Mouse (Mus musculus) C2C12 (cell line): ENCODE measurements around the gene Nek2. TPM values are rescaled to one million over a fixed set of nuclear protein-coding genes. Genes with fewer than 3 reads are reported as not detected.

Experiments
- H3K27me3 ChIP-seq: one replicate; pipeline ENCODE4 v1.6.1; 2011; ENCODE audit not compliant: control insufficient read depth, insufficient read depth, insufficient read length
- H3K36me3 ChIP-seq: one replicate; pipeline ENCODE4 v1.6.1; 2011; ENCODE audit not compliant: control insufficient read depth, insufficient read depth
- H3K4me3 ChIP-seq: one replicate; pipeline ENCODE4 v1.5.1; 2011; ENCODE audit warnings: mild to moderate bottlenecking, control low read depth; ENCODE audit not compliant: poor library complexity, insufficient read depth, severe bottlenecking
- H3K79me2 ChIP-seq: one replicate; pipeline ENCODE4 v1.6.1; 2011; ENCODE audit not compliant: control insufficient read depth, insufficient read depth
- H3K79me3 ChIP-seq: one replicate; pipeline ENCODE4 v1.6.1; 2011; ENCODE audit warnings: low read depth, control low read depth
- H3ac ChIP-seq: one replicate; pipeline ENCODE3; 2011; ENCODE audit warnings: low read depth; ENCODE audit not compliant: control insufficient read depth, insufficient read length
- CEBPB ChIP-seq: IDR thresholded peaks from one replicate; pipeline ENCODE4 v1.6.1; 2011; ENCODE audit warnings: low read depth, mild to moderate bottlenecking, control low read depth, moderate library complexity
- CTCF ChIP-seq: IDR thresholded peaks from one replicate; pipeline ENCODE4 v1.5.1; 2011; ENCODE audit not compliant: control insufficient read depth, insufficient read depth, insufficient read length
- FOSL1 ChIP-seq: IDR thresholded peaks from one replicate; pipeline ENCODE4 v1.8.0; 2011; ENCODE audit warnings: mild to moderate bottlenecking, low read length; ENCODE audit not compliant: poor library complexity, insufficient read depth, severe bottlenecking
- MAX ChIP-seq: IDR thresholded peaks from one replicate; pipeline ENCODE4 v1.6.1; 2011; ENCODE audit warnings: mild to moderate bottlenecking, control low read depth
- MYOD1 ChIP-seq: IDR thresholded peaks from one replicate; pipeline ENCODE4 v1.6.1; 2011; ENCODE audit warnings: low read depth; ENCODE audit not compliant: control insufficient read depth, insufficient read length
- MYOG ChIP-seq: IDR thresholded peaks from one replicate; pipeline ENCODE4 v1.6.1; 2011; ENCODE audit not compliant: control insufficient read depth, insufficient read length; ENCODE audit errors: extremely low read depth
- USF1 ChIP-seq: IDR thresholded peaks from one replicate; pipeline ENCODE4 v1.6.1; 2011; ENCODE audit warnings: low read depth, mild to moderate bottlenecking, control low read depth, moderate library complexity
- polyA plus RNA-seq: library from polyadenylated mRNA; unstranded; fragments of >200 nt; fragmentation: generic; extraction: Trizol; gene quantifications from one replicate; pipeline ENCODE4 v1.2.1, GENCODE M21; 2012; ENCODE audit warnings: missing spikeins

Nek2 gene
- polyA plus RNA-seq, 1 experiment: 47.6 TPM

GRCm38 (mm10) chr1:191786255-191786654 lies 35.0 kb upstream of the Nek2 start:
- Histone ChIP-seq H3K27me3 (no peaks in the 10 kb centered on the region), H3K4me3 (no peak overlapping the region), H3K36me3 (peaks cover 3% of the 10 kb centered on the region), H3ac (no peak overlapping the region), H3K79me2 (no peaks in the 10 kb centered on the region), H3K79me3 (no peaks in the 10 kb centered on the region)
- TF ChIP-seq CEBPB: no peak
- no peak for TF ChIP-seq USF1
- TF ChIP-seq CTCF: no peak
- TF ChIP-seq MYOG: no peak
- TF ChIP-seq MAX: no peak
- TF ChIP-seq FOSL1: no peak
- no peak for TF ChIP-seq MYOD1

- Histone ChIP-seq H3K79me2 (no peaks in the 10 kb centered on the region), H3K4me3 (no peak overlapping the region), H3K27me3 (no peaks in the 10 kb centered on the region), H3K79me3 (no peaks in the 10 kb centered on the region), H3K36me3 (no peaks in the 10 kb centered on the region), H3ac (no peak overlapping the region)
- TF ChIP-seq MYOD1: no peak
- TF ChIP-seq CTCF: no peak
- no peak for TF ChIP-seq MAX
- no peak for TF ChIP-seq CEBPB
- no peak for TF ChIP-seq MYOG
- no peak for TF ChIP-seq USF1
- no peak for TF ChIP-seq FOSL1
Measured at GRCm38 (mm10) chr1:191787379-191787778, 33.9 kb upstream of the Nek2 start.

GRCm38 (mm10) chr1:191792991-191793390 lies 28.3 kb upstream of the Nek2 start:
- no peaks in the 10 kb centered on the region for H3K27me3 ChIP-seq
- no peak overlapping the region for H3K4me3 ChIP-seq
- no peak overlapping the region for H3ac ChIP-seq
- no peaks in the 10 kb centered on the region for H3K79me3 ChIP-seq
- H3K36me3 ChIP-seq: no peaks in the 10 kb centered on the region
- H3K79me2 ChIP-seq: no peaks in the 10 kb centered on the region
- TF ChIP-seq FOSL1: no peak
- TF ChIP-seq CTCF: no peak
- TF ChIP-seq MAX: no peak
- TF ChIP-seq CEBPB: no peak
- TF ChIP-seq USF1: no peak
- TF ChIP-seq MYOD1: no peak
- no peak for TF ChIP-seq MYOG

- Histone ChIP-seq H3K79me3 (no peaks in the 10 kb centered on the region), H3ac (no peak overlapping the region), H3K27me3 (no peaks in the 10 kb centered on the region), H3K36me3 (no peaks in the 10 kb centered on the region), H3K4me3 (no peak overlapping the region), H3K79me2 (no peaks in the 10 kb centered on the region)
- TF ChIP-seq MAX (no peak), CEBPB (no peak), MYOD1 (no peak), FOSL1 (no peak), CTCF (no peak), USF1 (no peak), MYOG (no peak)
Measured at GRCm38 (mm10) chr1:191793888-191794532, 27.2 kb upstream of the Nek2 start.

GRCm38 (mm10) chr1:191796238-191796896 lies 24.9 kb upstream of the Nek2 start:
- no peaks in the 10 kb centered on the region for H3K79me2 ChIP-seq

More at GRCm38 (mm10) chr1:191796238-191796896, 24.9 kb upstream of the Nek2 start:
- Histone ChIP-seq H3K36me3 (no peaks in the 10 kb centered on the region), H3K27me3 (no peaks in the 10 kb centered on the region), H3ac (no peak overlapping the region), H3K79me3 (no peaks in the 10 kb centered on the region), H3K4me3 (no peak overlapping the region)
- TF ChIP-seq FOSL1: no peak
- TF ChIP-seq MYOG: no peak
- TF ChIP-seq USF1: no peak
- no peak for TF ChIP-seq CTCF
- no peak for TF ChIP-seq CEBPB
- no peak for TF ChIP-seq MYOD1
- no peak for TF ChIP-seq MAX
